Mouse (Mus musculus) hindbrain, embryonic 14.5 days (tissue): ENCODE data around the gene Dchs2. TPM values are rescaled to one million over a fixed set of nuclear protein-coding genes. Genes with fewer than 3 reads are reported as not detected.

ENCODE experiments used
- ATAC-seq: fragments of 200-750 bp; cut with Nextera tagmentation; 2 replicates; pipeline ENCODE4 v1.8.0; 2017; ENCODE audit warnings: moderate number of reproducible peaks, mild to moderate bottlenecking, moderate TSS enrichment, moderate library complexity; ENCODE audit not compliant: low FRiP score
- DNase-seq: peaks from one replicate; pipeline ENCODE4 v3.0.0-alpha.2; 2015; ENCODE audit warnings: low spot score
- H3K27ac ChIP-seq: fragments of 300-500 bp; sonication (generic); 2 replicates; pipeline ENCODE4 v1.5.1; 2014; ENCODE audit warnings: mild to moderate bottlenecking, moderate library complexity
- H3K27me3 ChIP-seq: fragments of 300-500 bp; sonication (generic); 2 replicates; pipeline ENCODE4 v1.6.1; 2014; ENCODE audit warnings: mild to moderate bottlenecking, low read length, mixed read lengths; ENCODE audit not compliant: control insufficient read depth, insufficient read depth
- H3K36me3 ChIP-seq: fragments of 300-500 bp; sonication (generic); replicated peaks from 2 replicates; pipeline ENCODE4 v1.6.1; 2014; ENCODE audit not compliant: control insufficient read depth, insufficient read depth
- H3K4me1 ChIP-seq: fragments of 300-500 bp; sonication (generic); replicated peaks from 2 replicates; pipeline ENCODE4 v1.6.1; 2014; ENCODE audit warnings: antibody characterized with exemption, low read length, mixed read lengths; ENCODE audit not compliant: control insufficient read depth, insufficient read depth
- H3K4me2 ChIP-seq: fragments of 300-500 bp; sonication (generic); replicated peaks from 2 replicates; pipeline ENCODE4 v1.6.1; 2014; ENCODE audit warnings: mild to moderate bottlenecking, moderate library complexity
- H3K4me3 ChIP-seq: fragments of 300-500 bp; sonication (generic); replicated peaks from 2 replicates; pipeline ENCODE4 v1.5.1; 2014; ENCODE audit warnings: mild to moderate bottlenecking, low read length
- H3K9ac ChIP-seq: fragments of 300-500 bp; sonication (generic); 2 replicates; pipeline ENCODE4 v1.6.1; 2014
- H3K9me3 ChIP-seq: fragments of 300-500 bp; sonication (generic); 2 replicates; pipeline ENCODE4 v1.6.1; 2016; ENCODE audit warnings: low read length; ENCODE audit not compliant: control insufficient read depth
- WGBS: fragments of 180-500 bp; shearing (Covaris S2); extraction: QIAGEN DNeasy Blood & Tissue Kit; methylation state at CpG from one replicate; pipeline ENCODE4 v1.1.7; 2014; 5-methylcytosine and 5-hydroxymethylcytosine counted together
- polyA plus RNA-seq: library from polyadenylated mRNA; unstranded; fragments of >200 nt; fragmentation: Nextera tagmentation; extraction: Ambion mirVana; gene quantifications from 2 replicates; pipeline ENCODE4 v1.2.1, GENCODE M21; 2014

Gene Dchs2
- polyA plus RNA-seq, 1 experiment from 2014 or later: 2.1 TPM

- WGBS: 95% methylated on average over 2 of the region's 2 CpGs
Observed at GRCm38 (mm10) chr3:83191271-83191670, 63.5 kb downstream of the Dchs2 start.

DNA sequence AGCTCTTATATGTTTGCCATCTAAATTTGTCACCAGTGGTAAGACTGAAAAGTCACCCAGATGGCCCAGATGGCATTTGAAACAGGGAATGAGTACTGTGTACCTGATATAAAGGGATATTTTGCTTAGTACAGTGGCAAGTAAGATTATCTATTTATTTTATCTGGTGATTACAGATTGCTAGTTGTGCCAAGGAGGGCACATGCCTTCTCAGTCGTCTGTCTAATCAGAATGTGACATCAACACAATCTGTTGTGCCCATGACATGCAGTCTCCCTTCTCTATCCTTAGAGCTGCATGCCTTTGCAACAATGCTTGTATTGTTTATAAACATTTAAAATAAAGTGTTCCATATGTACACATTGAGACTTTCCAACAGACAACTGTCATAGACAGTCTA lies 64.7 kb downstream of the Dchs2 start:
- 70% methylated on average over 1 of the region's 1 CpGs for WGBS
- no peaks in the 10 kb centered on the region for H3K36me3 ChIP-seq
- no peaks in the 10 kb centered on the region for H3K4me1 ChIP-seq

More at GRCm38 (mm10) chr3:83191271-83191670, 63.5 kb downstream of the Dchs2 start:
- Histone ChIP-seq H3K4me1 (no peaks in the 10 kb centered on the region), H3K27ac (no peak overlapping the region), H3K36me3 (no peaks in the 10 kb centered on the region), H3K4me3 (no peak overlapping the region), H3K9me3 (no peaks in the 10 kb centered on the region), H3K27me3 (no peaks in the 10 kb centered on the region), H3K9ac (no peak overlapping the region), H3K4me2 (no peak overlapping the region)
- ATAC-seq (no peak), DNase-seq (no peak)

DNA sequence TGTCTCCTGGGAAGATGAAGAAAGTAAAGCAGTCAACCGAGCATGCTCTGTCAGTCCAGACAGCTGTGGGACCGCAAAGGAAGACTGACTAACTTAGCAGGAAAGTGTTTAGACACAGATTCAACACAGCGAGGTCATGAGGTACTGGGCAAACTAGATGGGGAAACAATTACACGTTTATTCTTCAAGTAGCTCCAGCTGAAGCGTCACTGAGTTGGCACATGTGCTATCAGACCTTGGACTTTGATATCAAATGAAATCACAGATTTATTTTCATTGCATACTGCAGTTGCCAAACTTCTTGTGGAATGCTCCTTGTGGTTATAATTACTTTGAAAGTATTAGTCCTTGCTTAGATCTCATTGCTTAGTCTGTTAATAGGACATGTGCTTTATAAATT lies 67.2 kb downstream of the Dchs2 start:
- 82% methylated on average over 5 of the region's 5 CpGs for WGBS
- no peak overlapping the region for H3K27ac ChIP-seq
- H3K4me1 ChIP-seq: no peaks in the 10 kb centered on the region
- H3K9ac ChIP-seq: no peak overlapping the region
- H3K9me3 ChIP-seq: no peaks in the 10 kb centered on the region
- no peak overlapping the region for H3K4me3 ChIP-seq
- no peaks in the 10 kb centered on the region for H3K27me3 ChIP-seq
- DNase-seq (no peak), ATAC-seq (no peak)
- H3K4me2 ChIP-seq: no peak overlapping the region
- H3K36me3 ChIP-seq: no peaks in the 10 kb centered on the region

More for the DNA sequence above, 64.7 kb downstream of the Dchs2 start:
- no peaks in the 10 kb centered on the region for H3K9me3 ChIP-seq
- ATAC-seq: no peak
- no peak overlapping the region for H3K27ac ChIP-seq
- no peaks in the 10 kb centered on the region for H3K27me3 ChIP-seq
- DNase-seq: no peak
- H3K4me3 ChIP-seq: no peak overlapping the region
- no peak overlapping the region for H3K9ac ChIP-seq
- no peak overlapping the region for H3K4me2 ChIP-seq

GRCm38 (mm10) chr3:83201286-83201980 lies 73.7 kb downstream of the Dchs2 start:
- no peak overlapping the region for H3K27ac ChIP-seq
- ATAC-seq (no peak), DNase-seq (no peak)
- no peaks in the 10 kb centered on the region for H3K27me3 ChIP-seq
- no peaks in the 10 kb centered on the region for H3K4me1 ChIP-seq
- no peaks in the 10 kb centered on the region for H3K9me3 ChIP-seq
- WGBS: 77% methylated on average over 4 of the region's 4 CpGs
- no peak overlapping the region for H3K9ac ChIP-seq
- H3K36me3 ChIP-seq: no peaks in the 10 kb centered on the region
- H3K4me2 ChIP-seq: no peak overlapping the region
- H3K4me3 ChIP-seq: no peak overlapping the region

DNA sequence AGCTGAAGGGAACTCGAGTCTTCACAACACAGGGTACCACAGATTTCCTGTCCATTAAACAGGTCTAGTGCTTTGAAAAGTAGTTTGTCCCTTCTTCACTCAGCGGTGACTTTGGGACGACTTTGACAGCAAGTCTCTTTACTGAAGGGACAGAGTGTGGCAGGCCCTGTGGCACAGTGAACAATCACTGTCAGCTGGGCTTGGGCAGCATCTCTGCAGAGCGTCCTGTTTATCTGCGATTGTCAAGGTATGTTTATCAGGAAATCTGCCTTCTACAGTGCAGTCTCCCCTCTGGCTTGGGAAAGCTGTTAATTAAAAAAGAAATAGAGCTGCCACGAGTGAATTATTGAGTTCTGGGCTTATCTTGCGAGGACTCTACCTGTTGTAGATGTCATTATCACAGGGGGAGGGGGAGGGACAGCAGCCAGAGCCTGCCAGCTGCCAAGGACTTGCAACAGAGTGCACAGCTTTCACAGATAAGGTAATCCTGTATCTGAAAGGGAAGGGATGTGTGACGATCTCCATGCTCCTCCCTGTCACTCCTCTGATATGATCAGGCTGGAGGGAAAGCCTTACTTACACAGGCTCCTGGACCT lies 77.4 kb downstream of the Dchs2 start:
- DNase-seq (no peak), ATAC-seq (peak; percentile 34; the same call in 1 of the 2 replicates)
- Histone ChIP-seq H3K36me3 (no peaks in the 10 kb centered on the region), H3K4me1 (0 out of 2 replicates have a peak, but pooled peaks cover 3% of the 10 kb centered on the region), H3K9me3 (no peaks in the 10 kb centered on the region), H3K4me2 (no peak overlapping the region), H3K27ac (peak overlapping the region; percentile 26; the same call in 1 of the 2 replicates), H3K4me3 (no peak overlapping the region), H3K27me3 (no peaks in the 10 kb centered on the region), H3K9ac (no peak overlapping the region)
- WGBS: 56% methylated on average over 8 of the region's 8 CpGs

DNA sequence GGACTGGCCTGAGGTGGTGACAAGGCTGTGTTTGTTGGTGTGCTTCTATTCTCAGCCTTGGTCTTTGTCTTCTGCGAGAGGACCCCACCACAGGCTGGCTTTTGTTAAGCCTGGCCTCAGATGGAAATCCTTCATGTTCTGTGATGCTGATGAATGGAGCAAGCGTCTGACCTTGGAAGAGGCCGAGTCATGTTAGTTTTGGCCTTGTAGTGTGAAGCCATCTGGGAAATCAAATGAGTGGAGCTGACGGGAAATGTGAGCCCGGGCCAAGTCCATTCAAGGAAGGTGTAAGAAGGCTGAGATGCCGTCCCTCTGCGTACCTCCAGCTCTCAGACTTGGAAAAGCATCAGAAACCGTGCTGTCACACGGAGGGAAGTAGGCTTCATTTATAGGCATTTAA lies 81.9 kb downstream of the Dchs2 start:
- H3K9me3 ChIP-seq: no peaks in the 10 kb centered on the region
- no peaks in the 10 kb centered on the region for H3K36me3 ChIP-seq
- no peak overlapping the region for H3K27ac ChIP-seq
- H3K4me2 ChIP-seq: no peak overlapping the region
- no peak for DNase-seq
- H3K4me3 ChIP-seq: no peak overlapping the region
- no peaks in the 10 kb centered on the region for H3K27me3 ChIP-seq
- peaks cover 20% of the 10 kb centered on the region; the same call in 1 of the 2 replicates for H3K4me1 ChIP-seq
- WGBS: 45% methylated on average over 9 of the region's 9 CpGs
- ATAC-seq: no peak
- H3K9ac ChIP-seq: no peak overlapping the region

GRCm38 (mm10) chr3:83210210-83210609 lies 82.5 kb downstream of the Dchs2 start:
- no peak for DNase-seq
- no peak overlapping the region for H3K4me2 ChIP-seq
- no peak overlapping the region for H3K27ac ChIP-seq
- H3K9ac ChIP-seq: no peak overlapping the region
- peaks cover 20% of the 10 kb centered on the region; the same call in 1 of the 2 replicates for H3K4me1 ChIP-seq
- WGBS: 46% methylated on average over 4 of the region's 4 CpGs
- H3K4me3 ChIP-seq: no peak overlapping the region
- no peaks in the 10 kb centered on the region for H3K9me3 ChIP-seq
- H3K36me3 ChIP-seq: no peaks in the 10 kb centered on the region
- H3K27me3 ChIP-seq: no peaks in the 10 kb centered on the region
- no peak for ATAC-seq

DNA sequence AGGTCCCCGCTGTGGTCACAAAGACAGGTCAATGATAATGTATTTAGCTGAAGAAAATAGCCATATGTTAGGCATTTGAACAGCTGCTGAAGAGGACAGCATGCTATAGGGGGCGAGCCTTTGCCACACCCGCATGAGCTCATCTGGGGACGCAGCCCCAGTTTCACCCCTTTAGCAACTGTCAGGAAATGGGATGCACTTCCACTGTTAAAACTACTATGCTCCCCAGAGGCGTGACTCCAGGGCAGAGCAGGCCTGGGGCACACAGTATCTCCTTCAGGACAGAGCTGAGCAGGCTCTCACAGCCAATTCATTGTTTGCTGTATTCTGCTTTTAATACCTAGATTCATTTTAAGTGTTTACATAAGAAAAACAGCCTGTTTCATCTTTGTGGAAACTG lies 84.2 kb downstream of the Dchs2 start:
- H3K4me1 ChIP-seq: peaks cover 20% of the 10 kb centered on the region; the same call in 1 of the 2 replicates
- ATAC-seq (no peak), DNase-seq (no peak)
- WGBS: 61% methylated on average over 5 of the region's 5 CpGs
- H3K27me3 ChIP-seq: no peaks in the 10 kb centered on the region
- H3K27ac ChIP-seq: peak overlapping the region; percentile 28; the same call in 1 of the 2 replicates
- no peak overlapping the region for H3K4me3 ChIP-seq
- H3K9ac ChIP-seq: no peak overlapping the region
- H3K36me3 ChIP-seq: no peaks in the 10 kb centered on the region
- H3K9me3 ChIP-seq: no peaks in the 10 kb centered on the region
- H3K4me2 ChIP-seq: no peak overlapping the region

GRCm38 (mm10) chr3:83212578-83212977 lies 84.8 kb downstream of the Dchs2 start:
- Histone ChIP-seq H3K4me2 (no peak overlapping the region), H3K27me3 (no peaks in the 10 kb centered on the region), H3K4me3 (no peak overlapping the region), H3K9me3 (no peaks in the 10 kb centered on the region), H3K9ac (no peak overlapping the region), H3K4me1 (peaks cover 20% of the 10 kb centered on the region; the same call in 1 of the 2 replicates), H3K27ac (peak overlapping the region; percentile 28; the same call in 1 of the 2 replicates), H3K36me3 (no peaks in the 10 kb centered on the region)
- DNase-seq (no peak), ATAC-seq (no peak)
- WGBS: 75% methylated on average over 7 of the region's 7 CpGs
